Mouse (Mus musculus): ENCODE results near the gene Fn3k. TPM values are rescaled to one million over a fixed set of nuclear protein-coding genes. Genes with fewer than 3 reads are reported as not detected.

The Fn3k gene
- polyA plus RNA-seq (2015; fragmentation: Nextera tagmentation; extraction: Ambion mirVana): 0.60 and 1.3 TPM in 2 replicates

GRCm38 (mm10) chr11:121434156-121435155, at the start of gene Fn3k:
Fn3k (plus strand) TSS chr11:121434913.
- Histone ChIP-seq H3K27me3 (ENCODE audit: control insufficient read depth, insufficient read depth, low read depth, low read length) (no peaks in the 10 kb centered on the region; the same call in 1 of the 2 replicates), H3K4me2 (ENCODE audit: low read depth, low read length) (peak within 1 kb of the TSS; percentile 87), H3K4me3 (ENCODE audit: low read length) (peak within 1 kb of the TSS; percentile 49), H3K27ac (ENCODE audit: low read length) (no peak within 1 kb of the TSS), H3K36me3 (ENCODE audit: control insufficient read depth, insufficient read depth, low read length) (no peaks in the 10 kb centered on the region), H3K9me3 (ENCODE audit: control insufficient read depth, low read length) (no peaks in the 10 kb centered on the region), H3K4me1 (replicated peaks; ENCODE audit: control insufficient read depth, insufficient read depth, low read length) (peaks cover 5% of the 10 kb centered on the region; the same call in 1 of the 2 replicates), H3K9ac (ENCODE audit: low read length) (peak within 1 kb of the TSS; percentile 57)
- 6% methylated on average over 30 of the region's 30 CpGs for WGBS
- peak; percentile 94 for ATAC-seq (ENCODE audit: low read depth)

GRCm38 (mm10) chr11:121387750-121388553, 46.8 kb upstream of the Fn3k start, which contains the start of gene Rab40b:
Rab40b (minus strand) TSS chr11:121388251.
- peak; percentile 100 for ATAC-seq (ENCODE audit: low read depth)
- no peak within 1 kb of the TSS for H3K27ac ChIP-seq (ENCODE audit: low read length)
- H3K4me3 ChIP-seq (ENCODE audit: low read length): peak within 1 kb of the TSS; percentile 68
- no peaks in the 10 kb centered on the region for H3K27me3 ChIP-seq (ENCODE audit: control insufficient read depth, insufficient read depth, low read depth, low read length)
- peak within 1 kb of the TSS; percentile 97 for H3K4me2 ChIP-seq (ENCODE audit: low read depth, low read length)
- under 1% methylated on average over 61 of the region's 61 CpGs for WGBS
- peak within 1 kb of the TSS; percentile 75 for H3K9ac ChIP-seq (ENCODE audit: low read length)
- no peaks in the 10 kb centered on the region for H3K9me3 ChIP-seq (ENCODE audit: control insufficient read depth, low read length)
- H3K36me3 ChIP-seq (ENCODE audit: control insufficient read depth, insufficient read depth, low read length): no peaks in the 10 kb centered on the region
- peaks cover 5% of the 10 kb centered on the region; the same call in 1 of the 2 replicates for H3K4me1 ChIP-seq (replicated peaks; ENCODE audit: control insufficient read depth, insufficient read depth, low read length)

- no peaks in the 10 kb centered on the region for H3K9me3 ChIP-seq (ENCODE audit: control insufficient read depth, low read length)
- H3K27me3 ChIP-seq (ENCODE audit: control insufficient read depth, insufficient read depth, low read depth, low read length): no peaks in the 10 kb centered on the region
- H3K9ac ChIP-seq (ENCODE audit: low read length): no peak overlapping the region
- no peak overlapping the region for H3K27ac ChIP-seq (ENCODE audit: low read length)
- peaks cover 5% of the 10 kb centered on the region; the same call in 1 of the 2 replicates for H3K4me1 ChIP-seq (replicated peaks; ENCODE audit: control insufficient read depth, insufficient read depth, low read length)
- H3K4me3 ChIP-seq (ENCODE audit: low read length): peak overlapping the region; percentile 68
- ATAC-seq (ENCODE audit: low read depth): no peak; the same call in 1 of the 2 replicates
- H3K4me2 ChIP-seq (ENCODE audit: low read depth, low read length): peak overlapping the region; percentile 97
- no peaks in the 10 kb centered on the region for H3K36me3 ChIP-seq (ENCODE audit: control insufficient read depth, insufficient read depth, low read length)
- 5% methylated on average over 6 of the region's 6 CpGs for WGBS
Observed at GRCm38 (mm10) chr11:121388554-121388945, 46.2 kb upstream of the Fn3k start.

GRCm38 (mm10) chr11:121390793-121391192, 43.9 kb upstream of the Fn3k start:
- Histone ChIP-seq H3K4me3 (ENCODE audit: low read length) (no peak overlapping the region), H3K36me3 (ENCODE audit: control insufficient read depth, insufficient read depth, low read length) (no peaks in the 10 kb centered on the region), H3K9ac (ENCODE audit: low read length) (no peak overlapping the region), H3K4me1 (replicated peaks; ENCODE audit: control insufficient read depth, insufficient read depth, low read length) (peaks cover 5% of the 10 kb centered on the region; the same call in 1 of the 2 replicates), H3K4me2 (ENCODE audit: low read depth, low read length) (no peak overlapping the region), H3K9me3 (ENCODE audit: control insufficient read depth, low read length) (no peaks in the 10 kb centered on the region), H3K27me3 (ENCODE audit: control insufficient read depth, insufficient read depth, low read depth, low read length) (no peaks in the 10 kb centered on the region), H3K27ac (ENCODE audit: low read length) (no peak overlapping the region)
- ATAC-seq (ENCODE audit: low read depth): no peak
- WGBS: 47% methylated on average over 3 of the region's 3 CpGs

- Histone ChIP-seq H3K27me3 (ENCODE audit: control insufficient read depth, insufficient read depth, low read depth, low read length) (no peaks in the 10 kb centered on the region), H3K36me3 (ENCODE audit: control insufficient read depth, insufficient read depth, low read length) (no peaks in the 10 kb centered on the region), H3K4me3 (ENCODE audit: low read length) (no peak overlapping the region), H3K27ac (ENCODE audit: low read length) (no peak overlapping the region), H3K4me1 (replicated peaks; ENCODE audit: control insufficient read depth, insufficient read depth, low read length) (peaks cover 3% of the 10 kb centered on the region; the same call in 1 of the 2 replicates), H3K9me3 (ENCODE audit: control insufficient read depth, low read length) (no peaks in the 10 kb centered on the region), H3K4me2 (ENCODE audit: low read depth, low read length) (no peak overlapping the region), H3K9ac (ENCODE audit: low read length) (no peak overlapping the region)
- ATAC-seq (ENCODE audit: low read depth): no peak
- 80% methylated on average over 3 of the region's 3 CpGs for WGBS
Observed at GRCm38 (mm10) chr11:121392405-121392804, 42.3 kb upstream of the Fn3k start.

- WGBS: 60% methylated on average over 3 of the region's 3 CpGs
- Histone ChIP-seq H3K27me3 (ENCODE audit: control insufficient read depth, insufficient read depth, low read depth, low read length) (no peaks in the 10 kb centered on the region), H3K4me3 (ENCODE audit: low read length) (no peak overlapping the region), H3K27ac (ENCODE audit: low read length) (no peak overlapping the region), H3K9ac (ENCODE audit: low read length) (no peak overlapping the region), H3K36me3 (ENCODE audit: control insufficient read depth, insufficient read depth, low read length) (no peaks in the 10 kb centered on the region), H3K4me2 (ENCODE audit: low read depth, low read length) (no peak overlapping the region), H3K4me1 (replicated peaks; ENCODE audit: control insufficient read depth, insufficient read depth, low read length) (no peaks in the 10 kb centered on the region), H3K9me3 (ENCODE audit: control insufficient read depth, low read length) (no peaks in the 10 kb centered on the region)
- no peak for ATAC-seq (ENCODE audit: low read depth)
Observed at GRCm38 (mm10) chr11:121407366-121408155, 27.2 kb upstream of the Fn3k start.

- no peaks in the 10 kb centered on the region for H3K4me1 ChIP-seq (replicated peaks; ENCODE audit: control insufficient read depth, insufficient read depth, low read length)
- H3K4me3 ChIP-seq (ENCODE audit: low read length): no peak overlapping the region
- H3K9me3 ChIP-seq (ENCODE audit: control insufficient read depth, low read length): no peaks in the 10 kb centered on the region
- no peak overlapping the region for H3K27ac ChIP-seq (ENCODE audit: low read length)
- 70% methylated on average over 5 of the region's 5 CpGs for WGBS
- no peaks in the 10 kb centered on the region for H3K27me3 ChIP-seq (ENCODE audit: control insufficient read depth, insufficient read depth, low read depth, low read length)
- no peak for ATAC-seq (ENCODE audit: low read depth)
- H3K4me2 ChIP-seq (ENCODE audit: low read depth, low read length): no peak overlapping the region
- H3K36me3 ChIP-seq (ENCODE audit: control insufficient read depth, insufficient read depth, low read length): no peaks in the 10 kb centered on the region
- no peak overlapping the region for H3K9ac ChIP-seq (ENCODE audit: low read length)
Observed at GRCm38 (mm10) chr11:121414762-121415161, 20.0 kb upstream of the Fn3k start.

GRCm38 (mm10) chr11:121415351-121415750, 19.4 kb upstream of the Fn3k start:
- no peak for ATAC-seq (ENCODE audit: low read depth)
- H3K36me3 ChIP-seq (ENCODE audit: control insufficient read depth, insufficient read depth, low read length): no peaks in the 10 kb centered on the region
- H3K4me1 ChIP-seq (replicated peaks; ENCODE audit: control insufficient read depth, insufficient read depth, low read length): peaks cover under 1% of the 10 kb centered on the region; the same call in 1 of the 2 replicates
- 27% methylated on average over 5 of the region's 5 CpGs for WGBS
- H3K27me3 ChIP-seq (ENCODE audit: control insufficient read depth, insufficient read depth, low read depth, low read length): no peaks in the 10 kb centered on the region
- no peak overlapping the region for H3K4me3 ChIP-seq (ENCODE audit: low read length)
- H3K4me2 ChIP-seq (ENCODE audit: low read depth, low read length): no peak overlapping the region
- H3K9me3 ChIP-seq (ENCODE audit: control insufficient read depth, low read length): no peaks in the 10 kb centered on the region
- no peak overlapping the region for H3K27ac ChIP-seq (ENCODE audit: low read length)
- H3K9ac ChIP-seq (ENCODE audit: low read length): no peak overlapping the region

Data from lung, embryonic 16.5 days (tissue).